9 mouse cellular contexts compared by ENCODE assay signal in genomic region chr10:81087021-81087420, GRCm38 (mm10). TPM values are rescaled to one million over a fixed set of nuclear protein-coding genes. Genes with fewer than 3 reads are reported as not detected.
DNase-seq lines count a peak whose midpoint lies in the region; ATAC-seq and TF ChIP-seq lines count a peak whose summit lies in the region.
"Had no signal": no experiment of that assay in that cellular context is flagged by ENCODE, and none has a peak within 500 bp of the region (broad histone marks: within the 10 kb centered on the region; RNA-seq: fewer than 3 reads in every experiment).

No protein-coding gene starts in this region.

- in situ Hi-C loops in ES-E14 (cut with MboI; ENCODE audit: low sequenced_read_pairs in 2 of 2, unreplicated experiment in 2 of 2), result no loop called here

- no peak for TF ChIP-seq POLR2A in brain, embryonic 14.5 days (IDR thresholded peaks at IDR 0.05; ENCODE audit: borderline replicate concordance, extremely low read depth, insufficient read depth, insufficient read length, poor library complexity, severe bottlenecking)
- no peak for TF ChIP-seq POLR2A in small intestine, adult 2 months (IDR thresholded peaks at IDR 0.05; ENCODE audit: low read depth, low read length)

- TF ChIP-seq CTCF in brain, embryonic 14.5 days (IDR thresholded peaks at IDR 0.05; ENCODE audit: borderline replicate concordance, extremely low read depth, insufficient read depth, insufficient read length), result peak; percentile 9; the same call in 1 of the 2 replicates
- TF ChIP-seq CTCF in small intestine, adult 2 months (IDR thresholded peaks at IDR 0.05; ENCODE audit: extremely low read depth, insufficient read length, insufficient replicate concordance, low read depth, low read length), result peak; percentile 41; the same call in 1 of the 2 replicates

- no peaks in the 10 kb centered on the region for H3K9me3 ChIP-seq in limb, embryonic 11.5 days (ENCODE audit: control insufficient read depth, low read length)
- H3K9me3 ChIP-seq in limb, embryonic 10.5 days (replicated peaks), result no peaks in the 10 kb centered on the region
- H3K9me3 ChIP-seq in ES-E14 (ENCODE audit: control insufficient read depth, insufficient read depth, low read depth, low read length), result no peaks in the 10 kb centered on the region
- H3K9me3 ChIP-seq: embryonic facial prominence, embryonic 15.5 days had no signal

- H3K4me2 ChIP-seq in limb, embryonic 11.5 days (ENCODE audit: low read depth, severe bottlenecking), result no peak overlapping the region
- H3K4me2 ChIP-seq: embryonic facial prominence, embryonic 15.5 days had no signal

- no peak for ATAC-seq in limb, embryonic 11.5 days (ENCODE audit: insufficient number of reproducible peaks, low FRiP score, low TSS enrichment, low read depth)

- H3K4me3 ChIP-seq in limb, embryonic 11.5 days (ENCODE audit: low read depth, low read length), result no peak overlapping the region
- H3K4me3 ChIP-seq in limb, embryonic 10.5 days, result no peak overlapping the region
- H3K4me3 ChIP-seq in ES-E14 (ENCODE audit: insufficient read depth in 1 of 2, low read depth in 1 of 2, low read length in 2 of 2, poor library complexity in 1 of 2, severe bottlenecking in 1 of 2), result no peak overlapping the region
- H3K4me3 ChIP-seq in small intestine, adult 2 months (ENCODE audit: low read depth, low read length), result no peak overlapping the region
- H3K4me3 ChIP-seq: embryonic facial prominence, embryonic 15.5 days had no signal

- no peak overlapping the region for H3K9ac ChIP-seq in limb, embryonic 11.5 days (ENCODE audit: low read length)
- no peak overlapping the region for H3K9ac ChIP-seq in ES-E14 (ENCODE audit: insufficient read depth, low read depth, low read length, poor library complexity, severe bottlenecking)
- H3K9ac ChIP-seq: embryonic facial prominence, embryonic 15.5 days had no signal

- H3K27ac ChIP-seq in limb, embryonic 11.5 days (replicated peaks; ENCODE audit: low read depth, low read length), result no peak overlapping the region
- H3K27ac ChIP-seq in limb, embryonic 10.5 days, result no peak overlapping the region
- H3K27ac ChIP-seq in ES-E14 (ENCODE audit: insufficient read depth, low read depth, low read length, poor library complexity, severe bottlenecking), result no peak overlapping the region
- H3K27ac ChIP-seq in small intestine, adult 2 months (ENCODE audit: insufficient read depth, low read depth, low read length), result no peak overlapping the region
- H3K27ac ChIP-seq: embryonic facial prominence, embryonic 15.5 days had no signal

- H3K4me1 ChIP-seq in limb, embryonic 11.5 days (ENCODE audit: control insufficient read depth, insufficient read depth, low read length), result no peaks in the 10 kb centered on the region
- peaks cover 14% of the 10 kb centered on the region for H3K4me1 ChIP-seq in limb, embryonic 10.5 days
- peaks cover 0 to 8% of the 10 kb centered on the region in 2 experiments; a peak in 3 of 4 replicates for H3K4me1 ChIP-seq in ES-E14 (ENCODE audit: control insufficient read depth in 2 of 2, insufficient read depth in 2 of 2, low read length in 2 of 2, poor library complexity in 1 of 2)
- peaks cover 12% of the 10 kb centered on the region for H3K4me1 ChIP-seq in small intestine, adult 2 months (ENCODE audit: control insufficient read depth, insufficient read depth, insufficient read length, low read length)

- H3K36me3 ChIP-seq in limb, embryonic 11.5 days (ENCODE audit: control insufficient read depth, insufficient read depth, low read length), result no peaks in the 10 kb centered on the region
- peaks cover 16% of the 10 kb centered on the region for H3K36me3 ChIP-seq in limb, embryonic 10.5 days
- H3K36me3 ChIP-seq in ES-E14 (ENCODE audit: control insufficient read depth, insufficient read depth, low read length, poor library complexity, severe bottlenecking), result peaks cover 5% of the 10 kb centered on the region
- H3K36me3 ChIP-seq in small intestine, adult 2 months (ENCODE audit: control insufficient read depth, insufficient read depth, low read length), result peaks cover 49% of the 10 kb centered on the region

- 57% methylated on average over 2 of the region's 2 CpGs for WGBS in limb, embryonic 11.5 days
- WGBS in limb, embryonic 10.5 days, result 52% methylated on average over 2 of the region's 2 CpGs
- 52% methylated on average over 2 of the region's 2 CpGs for WGBS in small intestine, adult 2 months

- peak; percentile 40 for DNase-seq in limb, embryonic 11.5 days (ENCODE audit: low spot score)
- no peak for DNase-seq in limb, embryonic 10.5 days (ENCODE audit: low spot score)
- DNase-seq in ES-E14 (ENCODE audit: low read depth, low spot score), result peak; percentile 59
- DNase-seq in brain, embryonic 14.5 days (ENCODE audit: low read depth), result no peak
- no peak for DNase-seq in yolk sac, embryonic 10.5 days (ENCODE audit: low spot score)
- no peak for DNase-seq in neural tube, embryonic 10.5 days (ENCODE audit: extremely low spot score, low spot score)
- DNase-seq in layer of hippocampus, postnatal 10 days (ENCODE audit: low spot score in 2 of 2), result no peak

- no peaks in the 10 kb centered on the region for H3K27me3 ChIP-seq in limb, embryonic 11.5 days (ENCODE audit: control insufficient read depth, insufficient read depth, low read length)
- no peaks in the 10 kb centered on the region for H3K27me3 ChIP-seq in limb, embryonic 10.5 days (ENCODE audit: low read depth, poor library complexity, severe bottlenecking)
- H3K27me3 ChIP-seq in small intestine, adult 2 months (ENCODE audit: control insufficient read depth, insufficient read depth, low read length), result no peaks in the 10 kb centered on the region
- H3K27me3 ChIP-seq: embryonic facial prominence, embryonic 15.5 days had no signal

TF ChIP-seq in ES-E14, 5 proteins besides CTCF, POLR2A, EP300 and RAD21:
- TF ChIP-seq ZC3H11A (IDR thresholded peaks at IDR 0.05; ENCODE audit: borderline replicate concordance, low read depth, low read length), result no peak
- TF ChIP-seq CHD2 (IDR thresholded peaks at IDR 0.05; ENCODE audit: low read depth, low read length), result no peak
- no peak for TF ChIP-seq ZNF384 (IDR thresholded peaks at IDR 0.05; ENCODE audit: low read depth, low read length)
- no peak for TF ChIP-seq MAFK (IDR thresholded peaks at IDR 0.05; ENCODE audit: insufficient read depth, low read depth, low read length)
- no peak for TF ChIP-seq HCFC1 (IDR thresholded peaks at IDR 0.05; ENCODE audit: borderline replicate concordance, insufficient read depth, low read length)

RNA-seq across cellular contexts. Expression of gene Creb3l3, which starts 11.7 kb away (rescaled TPM):
- 0.27 and 0.28 TPM in 2 replicates for polyA plus RNA-seq in limb, embryonic 11.5 days (2014; fragmentation: Nextera tagmentation; extraction: Ambion mirVana)
- 0.58 and 0.66 TPM in 2 replicates for polyA plus RNA-seq in limb, embryonic 10.5 days (2016; fragmentation: Nextera tagmentation; extraction: Ambion mirVana)
- total RNA-seq in ES-E14 (2012; rRNA removed), result 0.94 and 2.2 TPM in 2 replicates
- 0.19 and 0.20 TPM in 2 replicates for polyA plus RNA-seq in brain, embryonic 14.5 days (2012; rRNA removed)
- 163 and 498 TPM in 2 replicates for polyA plus RNA-seq in small intestine, adult 2 months (2012; rRNA removed)
- total RNA-seq in layer of hippocampus, postnatal 10 days (2021), result under 1 TPM; 0.41 to 0.45 TPM

RNA-seq across cellular contexts. Expression of gene Thop1, which starts 17.2 kb away (rescaled TPM):
- 64.0 and 73.5 TPM in 2 replicates for polyA plus RNA-seq in limb, embryonic 11.5 days (2014; fragmentation: Nextera tagmentation; extraction: Ambion mirVana)
- polyA plus RNA-seq in limb, embryonic 10.5 days (2016; fragmentation: Nextera tagmentation; extraction: Ambion mirVana), result 113 and 128 TPM in 2 replicates
- total RNA-seq in ES-E14 (2012; rRNA removed), result 155 and 174 TPM in 2 replicates
- polyA plus RNA-seq in brain, embryonic 14.5 days (2012; rRNA removed), result 69.5 and 86.1 TPM in 2 replicates
- 26.5 and 33.3 TPM in 2 replicates for polyA plus RNA-seq in small intestine, adult 2 months (2012; rRNA removed)
- total RNA-seq in layer of hippocampus, postnatal 10 days (2021), result 10 to 100 TPM; 56.3 to 57.6 TPM

RNA-seq across cellular contexts. Expression of gene Map2k2, which starts 18.7 kb away (rescaled TPM):
- 230 and 239 TPM in 2 replicates for polyA plus RNA-seq in limb, embryonic 11.5 days (2014; fragmentation: Nextera tagmentation; extraction: Ambion mirVana)
- polyA plus RNA-seq in limb, embryonic 10.5 days (2016; fragmentation: Nextera tagmentation; extraction: Ambion mirVana), result 244 and 245 TPM in 2 replicates
- 115 and 121 TPM in 2 replicates for total RNA-seq in ES-E14 (2012; rRNA removed)
- 203 and 214 TPM in 2 replicates for polyA plus RNA-seq in brain, embryonic 14.5 days (2012; rRNA removed)
- polyA plus RNA-seq in small intestine, adult 2 months (2012; rRNA removed), result 214 and 554 TPM in 2 replicates
- total RNA-seq in layer of hippocampus, postnatal 10 days (2021), result 100 to 1,000 TPM; 139 to 150 TPM

RNA-seq across cellular contexts. Expression of gene Sgta, which starts 27.0 kb away (rescaled TPM):
- 219 and 221 TPM in 2 replicates for polyA plus RNA-seq in limb, embryonic 11.5 days (2014; fragmentation: Nextera tagmentation; extraction: Ambion mirVana)
- polyA plus RNA-seq in limb, embryonic 10.5 days (2016; fragmentation: Nextera tagmentation; extraction: Ambion mirVana), result 284 and 291 TPM in 2 replicates
- 113 and 116 TPM in 2 replicates for total RNA-seq in ES-E14 (2012; rRNA removed)
- 326 and 369 TPM in 2 replicates for polyA plus RNA-seq in brain, embryonic 14.5 days (2012; rRNA removed)
- 116 and 222 TPM in 2 replicates for polyA plus RNA-seq in small intestine, adult 2 months (2012; rRNA removed)
- total RNA-seq in layer of hippocampus, postnatal 10 days (2021), result 100 to 1,000 TPM; 176 to 186 TPM

RNA-seq across cellular contexts. Expression of gene Zbtb7a, which starts 48.0 kb away (rescaled TPM):
- 6.7 and 8.4 TPM in 2 replicates for polyA plus RNA-seq in limb, embryonic 11.5 days (2014; fragmentation: Nextera tagmentation; extraction: Ambion mirVana)
- polyA plus RNA-seq in limb, embryonic 10.5 days (2016; fragmentation: Nextera tagmentation; extraction: Ambion mirVana), result 9.6 and 11.7 TPM in 2 replicates
- total RNA-seq in ES-E14 (2012; rRNA removed), result 15.7 and 30.1 TPM in 2 replicates
- 9.2 and 12.7 TPM in 2 replicates for polyA plus RNA-seq in brain, embryonic 14.5 days (2012; rRNA removed)
- 94.8 and 187 TPM in 2 replicates for polyA plus RNA-seq in small intestine, adult 2 months (2012; rRNA removed)
- 10 to 100 TPM; 38.4 to 45.2 TPM for total RNA-seq in layer of hippocampus, postnatal 10 days (2021)

Comparison
In these comparisons a context has a peak if more than half of its experiments do, and no peak if none do; other contexts are left out.
1. DNase-seq: peak in limb, embryonic 11.5 days (single experiment) and ES-E14 (single experiment); none in limb, embryonic 10.5 days (single experiment), brain, embryonic 14.5 days (single experiment), yolk sac, embryonic 10.5 days (single experiment), neural tube, embryonic 10.5 days (single experiment) and layer of hippocampus, postnatal 10 days (0 of 2).
2. RNA of gene Creb3l3, which starts 11.7 kb away (polyA plus RNA-seq): 163 to 498 TPM in small intestine, adult 2 months; 0.58 to 0.66 TPM in limb, embryonic 10.5 days, 0.27 to 0.28 TPM in limb, embryonic 11.5 days and 0.19 to 0.20 TPM in brain, embryonic 14.5 days; every median in the first group is over 10 times any median in the second.